Mouse (Mus musculus) hindbrain, embryonic 11.5 days (tissue): ENCODE measurements at regions not wholly inside any gene's neighbourhood (a gene's known extent, or its start where the extent isn't known, plus 50 kb on each side); places are given as distances from the start of the nearest gene placed in this dataset.
"Not testable (repeated sequence)": the region's sequence is repeated elsewhere in the genome, so short reads cannot be mapped to it uniquely, and the experiment has no call there.

Experiments used
- ATAC-seq: fragments of 200-750 bp; cut with Nextera tagmentation; 2 replicates; pipeline ENCODE4 v1.8.0; 2017; ENCODE audit warnings: mild to moderate bottlenecking, moderate TSS enrichment, moderate library complexity; ENCODE audit not compliant: low FRiP score
- DNase-seq: peaks from one replicate; pipeline ENCODE4 v3.0.0-alpha.2; 2015; ENCODE audit warnings: low spot score
- H3K27ac ChIP-seq: fragments of 300-500 bp; sonication (generic); 2 replicates; pipeline ENCODE4 v1.5.1; 2014; ENCODE audit warnings: mild to moderate bottlenecking, low read depth, low read length
- H3K27me3 ChIP-seq: fragments of 300-500 bp; sonication (generic); 2 replicates; pipeline ENCODE4 v1.6.1; 2014; ENCODE audit warnings: mild to moderate bottlenecking, low read length, moderate library complexity, mixed read lengths; ENCODE audit not compliant: control insufficient read depth, insufficient read depth
- H3K36me3 ChIP-seq: fragments of 300-500 bp; sonication (generic); 2 replicates; pipeline ENCODE4 v1.6.1; 2014; ENCODE audit warnings: mild to moderate bottlenecking, low read length, moderate library complexity, mixed read lengths; ENCODE audit not compliant: control insufficient read depth, insufficient read depth
- H3K4me1 ChIP-seq: fragments of 300-500 bp; sonication (generic); replicated peaks from 2 replicates; pipeline ENCODE4 v1.6.1; 2014; ENCODE audit warnings: low read length, mixed read lengths; ENCODE audit not compliant: control insufficient read depth, insufficient read depth
- H3K4me2 ChIP-seq: fragments of 300-500 bp; sonication (generic); replicated peaks from 2 replicates; pipeline ENCODE4 v1.6.1; 2014; ENCODE audit warnings: mild to moderate bottlenecking, low read depth, low read length
- H3K4me3 ChIP-seq: fragments of 300-500 bp; sonication (generic); 2 replicates; pipeline ENCODE4 v1.5.1; 2014; ENCODE audit warnings: low read depth, low read length
- H3K9ac ChIP-seq: fragments of 300-500 bp; sonication (generic); 2 replicates; pipeline ENCODE4 v1.6.1; 2014; ENCODE audit warnings: low read depth, low read length
- H3K9me3 ChIP-seq: fragments of 300-500 bp; sonication (generic); 2 replicates; pipeline ENCODE4 v1.6.1; 2016; ENCODE audit warnings: low read length; ENCODE audit not compliant: control insufficient read depth
- WGBS: fragments of 180-500 bp; shearing (Covaris S2); extraction: QIAGEN DNeasy Blood & Tissue Kit; methylation state at CpG from one replicate; pipeline ENCODE4 v1.1.7; 2014; 5-methylcytosine and 5-hydroxymethylcytosine counted together

DNA sequence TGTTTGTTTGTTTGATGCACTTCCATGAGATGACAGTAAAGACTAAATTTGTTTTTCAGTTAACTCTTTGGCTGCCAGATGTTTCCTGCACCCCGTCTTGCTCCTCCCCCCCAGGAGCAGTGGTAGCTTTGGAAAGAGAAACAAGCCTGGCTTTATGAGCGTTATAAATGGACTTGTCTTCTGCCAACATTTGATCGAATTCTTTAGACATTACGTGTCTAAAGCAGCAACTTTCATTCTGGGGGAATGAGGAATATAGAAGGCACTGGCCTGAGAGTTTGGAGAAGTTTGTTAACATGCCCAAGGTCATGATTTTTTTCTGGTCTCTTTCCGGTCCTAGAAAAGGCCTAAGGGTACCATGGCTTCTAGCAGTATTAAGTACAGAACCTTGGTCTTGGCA, 148.8 kb upstream of the Fbxl4 start:
- H3K27me3 ChIP-seq = no peaks in the 10 kb centered on the region
- H3K27ac ChIP-seq = no peak overlapping the region
- H3K4me3 ChIP-seq = no peak overlapping the region
- DNase-seq (no peak), ATAC-seq (no peak)
- WGBS = 90% methylated on average over 5 of the region's 5 CpGs
- no peak overlapping the region for H3K4me2 ChIP-seq
- H3K9me3 ChIP-seq = no peaks in the 10 kb centered on the region
- H3K4me1 ChIP-seq = no peaks in the 10 kb centered on the region
- H3K36me3 ChIP-seq = no peaks in the 10 kb centered on the region
- no peak overlapping the region for H3K9ac ChIP-seq

GRCm38 (mm10) chr4:22237640-22238039, 119.7 kb upstream of the Fbxl4 start:
- H3K9ac ChIP-seq = no peak overlapping the region
- H3K4me2 ChIP-seq = no peak overlapping the region
- no peaks in the 10 kb centered on the region for H3K9me3 ChIP-seq
- H3K27ac ChIP-seq = no peak overlapping the region
- H3K36me3 ChIP-seq = no peaks in the 10 kb centered on the region
- ATAC-seq (no peak), DNase-seq (no peak)
- no peak overlapping the region for H3K4me3 ChIP-seq
- H3K4me1 ChIP-seq = no peaks in the 10 kb centered on the region
- 91% methylated on average over 3 of the region's 3 CpGs for WGBS
- no peaks in the 10 kb centered on the region for H3K27me3 ChIP-seq

GRCm38 (mm10) chr4:22250276-22250675, 107.1 kb upstream of the Fbxl4 start:
- not testable (repeated sequence) for H3K36me3 ChIP-seq, H3K9me3 ChIP-seq, H3K9ac ChIP-seq, H3K4me1 ChIP-seq, H3K4me2 ChIP-seq, H3K27ac ChIP-seq, H3K27me3 ChIP-seq, DNase-seq, ATAC-seq, H3K4me3 ChIP-seq
- 44% methylated on average over 1 of the region's 1 CpGs for WGBS

- H3K27me3 ChIP-seq = no peaks in the 10 kb centered on the region
- no peaks in the 10 kb centered on the region for H3K9me3 ChIP-seq
- 73% methylated on average over 6 of the region's 6 CpGs for WGBS
- no peak overlapping the region for H3K4me3 ChIP-seq
- DNase-seq = no peak
- no peak overlapping the region for H3K27ac ChIP-seq
- no peaks in the 10 kb centered on the region for H3K4me1 ChIP-seq
- no peak overlapping the region for H3K9ac ChIP-seq
- no peaks in the 10 kb centered on the region for H3K36me3 ChIP-seq
- H3K4me2 ChIP-seq = no peak overlapping the region
- ATAC-seq = no peak
These were observed 93.4 kb upstream of the Fbxl4 start for GRCm38 (mm10) chr4:22263903-22264302.

GRCm38 (mm10) chr4:22269064-22269463, 88.3 kb upstream of the Fbxl4 start:
- H3K27ac ChIP-seq = no peak overlapping the region
- no peak overlapping the region for H3K4me3 ChIP-seq
- no peaks in the 10 kb centered on the region for H3K36me3 ChIP-seq
- H3K27me3 ChIP-seq = no peaks in the 10 kb centered on the region
- no peak overlapping the region for H3K4me2 ChIP-seq
- 66% methylated on average over 6 of the region's 6 CpGs for WGBS
- ATAC-seq (no peak), DNase-seq (no peak)
- no peak overlapping the region for H3K9ac ChIP-seq
- H3K4me1 ChIP-seq = no peaks in the 10 kb centered on the region
- H3K9me3 ChIP-seq = no peaks in the 10 kb centered on the region

DNA sequence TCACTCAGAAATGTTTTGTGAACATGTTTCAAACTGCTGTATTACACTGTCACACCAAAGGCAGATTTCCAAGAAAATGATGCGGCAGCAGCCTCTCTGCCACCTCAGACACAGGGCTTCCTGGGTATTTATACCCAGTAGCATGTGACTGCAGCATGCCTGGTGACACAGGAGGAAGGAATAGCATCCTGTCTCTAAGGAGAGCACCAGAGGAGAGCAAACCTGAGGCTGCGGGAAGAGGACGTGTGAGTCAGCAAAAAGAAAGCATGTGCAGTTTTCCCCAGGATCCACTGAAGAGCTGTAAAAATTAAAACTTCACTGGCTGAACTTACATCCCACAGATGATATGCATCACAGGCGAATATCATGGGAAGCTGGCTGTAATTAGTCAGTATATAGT, 83.2 kb upstream of the Fbxl4 start:
- DNase-seq (no peak), ATAC-seq (no peak)
- Histone ChIP-seq H3K27ac (no peak overlapping the region), H3K27me3 (no peaks in the 10 kb centered on the region), H3K4me3 (no peak overlapping the region), H3K4me2 (no peak overlapping the region), H3K9ac (no peak overlapping the region), H3K36me3 (no peaks in the 10 kb centered on the region), H3K9me3 (no peaks in the 10 kb centered on the region), H3K4me1 (no peaks in the 10 kb centered on the region)
- 83% methylated on average over 4 of the region's 4 CpGs for WGBS

- Histone ChIP-seq H3K4me3 (no peak overlapping the region), H3K9ac (no peak overlapping the region), H3K9me3 (no peaks in the 10 kb centered on the region), H3K4me2 (no peak overlapping the region), H3K36me3 (no peaks in the 10 kb centered on the region), H3K27me3 (no peaks in the 10 kb centered on the region), H3K27ac (no peak overlapping the region), H3K4me1 (no peaks in the 10 kb centered on the region)
- ATAC-seq (no peak), DNase-seq (no peak)
- WGBS = 74% methylated on average over 4 of the region's 4 CpGs
These were observed 74.6 kb upstream of the Fbxl4 start for GRCm38 (mm10) chr4:22282536-22283323.

DNA sequence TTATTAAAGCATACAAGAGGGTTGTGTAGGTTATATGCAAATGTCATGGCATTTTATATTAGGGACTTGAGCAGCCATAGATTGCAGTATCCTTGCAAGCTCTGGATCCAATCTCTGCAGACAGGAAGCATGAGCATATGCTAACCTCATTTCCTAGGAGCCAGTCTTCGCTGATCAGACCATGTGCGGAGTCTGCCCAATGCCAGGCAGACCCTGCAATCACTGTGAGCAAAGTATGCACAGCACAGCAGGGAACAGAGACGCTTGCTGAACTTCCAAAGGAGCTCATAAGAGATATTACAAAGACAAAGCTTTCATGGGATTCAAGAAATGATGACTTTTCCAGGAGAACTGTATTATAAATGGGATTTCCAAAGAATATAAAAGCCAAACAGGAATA, 65.2 kb upstream of the Fbxl4 start:
- Histone ChIP-seq H3K4me2 (no peak overlapping the region), H3K4me3 (no peak overlapping the region), H3K4me1 (no peaks in the 10 kb centered on the region), H3K27me3 (no peaks in the 10 kb centered on the region), H3K9ac (no peak overlapping the region), H3K36me3 (no peaks in the 10 kb centered on the region), H3K9me3 (no peaks in the 10 kb centered on the region), H3K27ac (no peak overlapping the region)
- no peak for ATAC-seq
- no peak for DNase-seq
- WGBS = 55% methylated on average over 3 of the region's 3 CpGs

- no peaks in the 10 kb centered on the region for H3K36me3 ChIP-seq
- DNase-seq = no peak
- no peak overlapping the region for H3K4me3 ChIP-seq
- 0 out of 2 replicates have a peak, but pooled peaks cover 3% of the 10 kb centered on the region for H3K9me3 ChIP-seq
- 93% methylated on average over 7 of the region's 7 CpGs for WGBS
- no peaks in the 10 kb centered on the region for H3K4me1 ChIP-seq
- no peak for ATAC-seq
- H3K9ac ChIP-seq = no peak overlapping the region
- no peak overlapping the region for H3K27ac ChIP-seq
- no peaks in the 10 kb centered on the region for H3K27me3 ChIP-seq
- H3K4me2 ChIP-seq = no peak overlapping the region
These were observed 57.1 kb upstream of the Fbxl4 start for GRCm38 (mm10) chr4:22300206-22300605.
